8 mouse cellular contexts compared by ENCODE assay signal in the genomic region with DNA sequence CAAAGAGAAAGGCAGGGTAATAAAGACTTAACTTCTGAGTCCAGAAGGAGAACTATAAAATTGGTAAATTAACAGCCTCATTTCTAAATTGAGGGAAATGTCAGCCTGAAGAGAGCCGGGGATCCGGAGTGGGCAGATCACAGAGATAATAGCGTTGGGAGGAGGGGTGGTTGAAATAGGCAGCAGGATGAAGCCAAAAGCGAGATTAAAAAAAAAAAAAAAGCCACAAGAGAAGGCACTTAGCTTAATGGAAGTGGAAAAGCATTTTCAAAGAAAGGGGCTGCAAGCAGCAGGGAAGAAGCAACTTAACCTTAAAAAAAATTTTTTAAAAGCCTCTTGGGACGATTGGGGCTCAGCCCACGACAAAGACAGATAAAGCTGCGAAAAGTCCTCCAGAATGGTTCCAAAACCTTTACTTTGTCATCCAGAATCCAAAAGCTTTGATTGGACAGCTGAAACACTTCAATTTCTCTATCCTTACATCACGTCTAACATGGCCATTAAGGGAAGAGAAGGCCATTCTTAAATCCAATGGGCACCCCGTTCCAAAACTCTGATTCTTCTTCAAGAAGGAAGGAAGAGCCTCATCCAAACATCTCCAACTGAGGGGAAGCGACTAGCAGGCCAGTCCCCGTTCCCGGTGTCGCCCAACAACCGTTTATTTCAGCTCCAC. TPM values are rescaled to one million over a fixed set of nuclear protein-coding genes. Genes with fewer than 3 reads are reported as not detected.
A peak's percentile ranks its signal among the peaks of the same experiment; 100 is the strongest.
DNase-seq lines count a peak whose midpoint lies in the region; ATAC-seq and TF ChIP-seq lines count a peak whose summit lies in the region.

No protein-coding gene starts in this region.

- no peaks in the 10 kb centered on the region for H3K27me3 ChIP-seq in kidney, postnatal 0 days (ENCODE audit: insufficient read depth, low read length)
- no peaks in the 10 kb centered on the region for H3K27me3 ChIP-seq in hindbrain, embryonic 14.5 days (ENCODE audit: control insufficient read depth, insufficient read depth, low read length)
- H3K27me3 ChIP-seq in midbrain, embryonic 16.5 days (ENCODE audit: control insufficient read depth, insufficient read depth, low read depth, low read length) = no peaks in the 10 kb centered on the region

- peak overlapping the region; percentile 80 for H3K4me2 ChIP-seq in kidney, postnatal 0 days (ENCODE audit: low read length)
- H3K4me2 ChIP-seq in hindbrain, embryonic 14.5 days (replicated peaks) = peak overlapping the region; percentile 75
- peak overlapping the region; percentile 93 for H3K4me2 ChIP-seq in midbrain, embryonic 16.5 days (ENCODE audit: low read length)

- ATAC-seq in kidney, postnatal 0 days (replicated peaks; ENCODE audit: low FRiP score, low read depth) = no peak
- no peak for ATAC-seq in hindbrain, embryonic 14.5 days (ENCODE audit: low FRiP score)
- ATAC-seq in midbrain, embryonic 16.5 days = no peak

- no peak for DNase-seq in kidney, postnatal 0 days (ENCODE audit: low spot score)
- no peak for DNase-seq in kidney, adult 11 months
- no peak for DNase-seq in hindbrain, embryonic 14.5 days (ENCODE audit: low spot score)
- no peak for DNase-seq in cerebellum, postnatal 4 days (ENCODE audit: low spot score in 2 of 2)
- no peak for DNase-seq in adrenal gland, postnatal 4 days (ENCODE audit: low spot score in 2 of 2)
- no peak for DNase-seq in cerebellum, postnatal 25 days

- no peak for TF ChIP-seq POLR2A in bone marrow macrophage, adult 2 months (IDR thresholded peaks at IDR 0.05; ENCODE audit: borderline replicate concordance, low read depth, low read length)

- peak overlapping the region; percentile 95 for H3K9ac ChIP-seq in kidney, postnatal 0 days (ENCODE audit: low read depth, low read length)
- H3K9ac ChIP-seq in hindbrain, embryonic 14.5 days = peak overlapping the region; percentile 88
- peak overlapping the region; percentile 89 for H3K9ac ChIP-seq in midbrain, embryonic 16.5 days (ENCODE audit: low read depth, low read length)

- peaks cover 12% of the 10 kb centered on the region; the same call in 1 of the 2 replicates for H3K36me3 ChIP-seq in kidney, postnatal 0 days (ENCODE audit: insufficient read depth, low read length)
- peaks cover 9% of the 10 kb centered on the region for H3K36me3 ChIP-seq in hindbrain, embryonic 14.5 days (replicated peaks; ENCODE audit: control insufficient read depth, insufficient read depth)
- H3K36me3 ChIP-seq in midbrain, embryonic 16.5 days (ENCODE audit: control insufficient read depth, insufficient read depth, low read length) = peaks cover 7% of the 10 kb centered on the region

- peak overlapping the region; percentile 76 for H3K4me3 ChIP-seq in kidney, postnatal 0 days (replicated peaks; ENCODE audit: low read depth, low read length)
- peak overlapping the region; percentile 87 for H3K4me3 ChIP-seq in bone marrow macrophage, adult 2 months (ENCODE audit: insufficient read depth, low read length)
- peak overlapping the region; percentile 83 for H3K4me3 ChIP-seq in hindbrain, embryonic 14.5 days (replicated peaks; ENCODE audit: low read length)
- peak overlapping the region; percentile 94 for H3K4me3 ChIP-seq in midbrain, embryonic 16.5 days (ENCODE audit: low read depth, low read length)

- H3K9me3 ChIP-seq in kidney, postnatal 0 days (replicated peaks; ENCODE audit: low read length) = no peaks in the 10 kb centered on the region
- no peaks in the 10 kb centered on the region for H3K9me3 ChIP-seq in hindbrain, embryonic 14.5 days (ENCODE audit: control insufficient read depth, low read length)
- H3K9me3 ChIP-seq in midbrain, embryonic 16.5 days (replicated peaks; ENCODE audit: control insufficient read depth, low read length, poor library complexity, severe bottlenecking) = no peaks in the 10 kb centered on the region

- H3K4me1 ChIP-seq in kidney, postnatal 0 days (replicated peaks; ENCODE audit: insufficient read depth, low read length) = peaks cover 17% of the 10 kb centered on the region; the same call in 1 of the 2 replicates
- H3K4me1 ChIP-seq in bone marrow macrophage, adult 2 months (ENCODE audit: control insufficient read depth, insufficient read depth, low read length) = peaks cover 30% of the 10 kb centered on the region
- H3K4me1 ChIP-seq in hindbrain, embryonic 14.5 days (replicated peaks; ENCODE audit: control insufficient read depth, insufficient read depth, low read length) = peaks cover 28% of the 10 kb centered on the region
- H3K4me1 ChIP-seq in midbrain, embryonic 16.5 days (ENCODE audit: control insufficient read depth, insufficient read depth, low read length) = peaks cover 28% of the 10 kb centered on the region

- H3K27ac ChIP-seq in kidney, postnatal 0 days = peak overlapping the region; percentile 81
- H3K27ac ChIP-seq in bone marrow macrophage, adult 2 months (ENCODE audit: insufficient read depth, low read depth, low read length) = peak overlapping the region; percentile 71
- H3K27ac ChIP-seq in hindbrain, embryonic 14.5 days = peak overlapping the region; percentile 75
- H3K27ac ChIP-seq in midbrain, embryonic 16.5 days (ENCODE audit: low read length) = peak overlapping the region; percentile 80

- WGBS in kidney, postnatal 0 days = 2% methylated on average over 14 of the region's 14 CpGs
- WGBS in hindbrain, embryonic 14.5 days = 8% methylated on average over 14 of the region's 14 CpGs
- WGBS in midbrain, embryonic 16.5 days = 4% methylated on average over 14 of the region's 14 CpGs

- TF ChIP-seq CTCF in kidney, postnatal 0 days (IDR thresholded peaks at IDR 0.05; ENCODE audit: low read depth) = no peak
- no peak for TF ChIP-seq CTCF in bone marrow macrophage, adult 2 months (IDR thresholded peaks at IDR 0.05; ENCODE audit: low read depth, low read length)

RNA-seq across cellular contexts. Expression of a gene that starts 1.2 kb away (rescaled TPM):
- polyA plus RNA-seq in kidney, postnatal 0 days (2015; fragmentation: Nextera tagmentation; extraction: Ambion mirVana) = 108 and 109 TPM in 2 replicates
- 69.3 and 75.2 TPM in 2 replicates for polyA plus RNA-seq in bone marrow macrophage, adult 2 months (2012; ENCODE audit: insufficient read depth, insufficient read length, missing spikeins)
- 88.2 and 94.7 TPM in 2 replicates for polyA plus RNA-seq in hindbrain, embryonic 14.5 days (2014; fragmentation: Nextera tagmentation; extraction: Ambion mirVana)
- polyA plus RNA-seq in midbrain, embryonic 16.5 days (2015; fragmentation: Nextera tagmentation; extraction: Ambion mirVana) = 105 and 121 TPM in 2 replicates
- 100 to 1,000 TPM; 158 to 169 TPM for total RNA-seq in adrenal gland, postnatal 4 days (2021)

RNA-seq across cellular contexts. Expression of a gene that starts 13.1 kb away (rescaled TPM):
- polyA plus RNA-seq in kidney, postnatal 0 days (2015; fragmentation: Nextera tagmentation; extraction: Ambion mirVana) = 13.2 and 14.2 TPM in 2 replicates
- polyA plus RNA-seq in bone marrow macrophage, adult 2 months (2012; ENCODE audit: insufficient read depth, insufficient read length, missing spikeins) = 2.5 and 2.6 TPM in 2 replicates
- polyA plus RNA-seq in hindbrain, embryonic 14.5 days (2014; fragmentation: Nextera tagmentation; extraction: Ambion mirVana) = 16.9 and 18.5 TPM in 2 replicates
- polyA plus RNA-seq in midbrain, embryonic 16.5 days (2015; fragmentation: Nextera tagmentation; extraction: Ambion mirVana) = 16.0 and 20.4 TPM in 2 replicates
- total RNA-seq in adrenal gland, postnatal 4 days (2021) = 10 to 100 TPM; 11.4 TPM

RNA-seq across cellular contexts. Expression of a gene that starts 17.6 kb away (rescaled TPM):
- 2.9 and 3.6 TPM in 2 replicates for polyA plus RNA-seq in kidney, postnatal 0 days (2015; fragmentation: Nextera tagmentation; extraction: Ambion mirVana)
- polyA plus RNA-seq in bone marrow macrophage, adult 2 months (2012; ENCODE audit: insufficient read depth, insufficient read length, missing spikeins) = 0.61 and 0.70 TPM in 2 replicates
- 6.1 and 9.4 TPM in 2 replicates for polyA plus RNA-seq in hindbrain, embryonic 14.5 days (2014; fragmentation: Nextera tagmentation; extraction: Ambion mirVana)
- 13.4 and 14.6 TPM in 2 replicates for polyA plus RNA-seq in midbrain, embryonic 16.5 days (2015; fragmentation: Nextera tagmentation; extraction: Ambion mirVana)
- total RNA-seq in adrenal gland, postnatal 4 days (2021) = 1 to 10 TPM; 3.1 TPM

RNA-seq across cellular contexts. Expression of a gene that starts 34.0 kb away (rescaled TPM):
- polyA plus RNA-seq in kidney, postnatal 0 days (2015; fragmentation: Nextera tagmentation; extraction: Ambion mirVana) = 19.9 and 24.5 TPM in 2 replicates
- 74.2 and 78.0 TPM in 2 replicates for polyA plus RNA-seq in bone marrow macrophage, adult 2 months (2012; ENCODE audit: insufficient read depth, insufficient read length, missing spikeins)
- 1.5 and 2.5 TPM in 2 replicates for polyA plus RNA-seq in hindbrain, embryonic 14.5 days (2014; fragmentation: Nextera tagmentation; extraction: Ambion mirVana)
- polyA plus RNA-seq in midbrain, embryonic 16.5 days (2015; fragmentation: Nextera tagmentation; extraction: Ambion mirVana) = 2.0 and 2.2 TPM in 2 replicates
- total RNA-seq in adrenal gland, postnatal 4 days (2021) = 10 to 100 TPM; 25.9 to 26.3 TPM

RNA-seq across cellular contexts. Expression of a gene that starts 36.5 kb away (rescaled TPM):
- 31.6 and 35.9 TPM in 2 replicates for polyA plus RNA-seq in kidney, postnatal 0 days (2015; fragmentation: Nextera tagmentation; extraction: Ambion mirVana)
- polyA plus RNA-seq in bone marrow macrophage, adult 2 months (2012; ENCODE audit: insufficient read depth, insufficient read length, missing spikeins) = 24.6 and 25.2 TPM in 2 replicates
- polyA plus RNA-seq in hindbrain, embryonic 14.5 days (2014; fragmentation: Nextera tagmentation; extraction: Ambion mirVana) = 11.3 and 13.1 TPM in 2 replicates
- polyA plus RNA-seq in midbrain, embryonic 16.5 days (2015; fragmentation: Nextera tagmentation; extraction: Ambion mirVana) = 14.7 and 16.5 TPM in 2 replicates
- total RNA-seq in adrenal gland, postnatal 4 days (2021) = 10 to 100 TPM; 42.4 to 45.9 TPM
